Comparison of ENCODE assay signal across 8 mouse cellular contexts in the genomic region with DNA sequence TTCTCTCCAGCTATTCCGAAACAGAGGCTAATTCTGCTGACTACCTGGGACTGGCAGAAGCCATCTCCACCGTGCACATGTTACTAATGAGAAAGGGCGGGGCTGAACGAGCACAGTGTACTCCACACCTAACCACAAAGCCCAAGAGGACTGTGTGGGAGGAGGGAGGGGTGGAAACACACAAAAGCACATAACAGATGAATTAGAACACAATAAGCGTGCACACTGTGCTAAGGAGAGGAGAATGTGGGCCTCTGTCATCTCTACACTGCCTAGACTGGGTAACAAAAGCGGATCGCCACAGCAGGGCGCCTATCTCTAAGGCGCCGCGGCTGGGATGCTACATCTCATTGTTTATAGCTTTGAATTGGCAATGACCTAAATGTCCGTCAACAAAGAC. TPM values are rescaled to one million over a fixed set of nuclear protein-coding genes. Genes with fewer than 3 reads are reported as not detected.
DNase-seq lines count a peak whose midpoint lies in the region; ATAC-seq and TF ChIP-seq lines count a peak whose summit lies in the region.

No protein-coding gene starts in this region.

- TF ChIP-seq POLR2A in ES-Bruce4 (IDR thresholded peaks at IDR 0.05; ENCODE audit: insufficient read depth, low read length) = no peak

- H3K27ac ChIP-seq in ES-Bruce4 (ENCODE audit: insufficient read depth, low read length) = no peak overlapping the region
- H3K27ac ChIP-seq in forebrain, embryonic 15.5 days (replicated peaks) = no peak overlapping the region
- H3K27ac ChIP-seq in midbrain, embryonic 16.5 days (ENCODE audit: low read length) = peak overlapping the region; percentile 82
- H3K27ac ChIP-seq in liver, embryonic 11.5 days (ENCODE audit: low read depth, low read length) = no peak overlapping the region

- H3K4me3 ChIP-seq in ES-Bruce4 (ENCODE audit: low read depth, low read length) = no peak overlapping the region
- H3K4me3 ChIP-seq in forebrain, embryonic 15.5 days = no peak overlapping the region
- H3K4me3 ChIP-seq in midbrain, embryonic 16.5 days (ENCODE audit: low read depth, low read length) = no peak overlapping the region
- H3K4me3 ChIP-seq in liver, embryonic 11.5 days (ENCODE audit: low read depth, low read length) = no peak overlapping the region

- no peak overlapping the region for H3K4me2 ChIP-seq in forebrain, embryonic 15.5 days (replicated peaks)
- H3K4me2 ChIP-seq in midbrain, embryonic 16.5 days (ENCODE audit: low read length) = peak overlapping the region; percentile 17
- H3K4me2 ChIP-seq in liver, embryonic 11.5 days = no peak overlapping the region

- TF ChIP-seq EP300 in ES-Bruce4 (IDR thresholded peaks at IDR 0.05; ENCODE audit: insufficient read depth, low read depth, low read length) = peak; percentile 38; the same call in 1 of the 2 replicates

- H3K9me3 ChIP-seq in ES-Bruce4 (replicated peaks; ENCODE audit: control insufficient read depth, insufficient read depth, low read length, poor library complexity, severe bottlenecking) = no peaks in the 10 kb centered on the region
- H3K9me3 ChIP-seq in forebrain, embryonic 15.5 days = no peaks in the 10 kb centered on the region
- H3K9me3 ChIP-seq in midbrain, embryonic 16.5 days (replicated peaks; ENCODE audit: control insufficient read depth, low read length, poor library complexity, severe bottlenecking) = no peaks in the 10 kb centered on the region
- H3K9me3 ChIP-seq in liver, embryonic 11.5 days (ENCODE audit: control insufficient read depth, low read length) = no peaks in the 10 kb centered on the region

- peak; percentile 64 for DNase-seq in CD4-positive, CD25-positive, alpha-beta regulatory T cell, adult 2 months (ENCODE audit: low read depth, low spot score)
- DNase-seq in heart, postnatal 14 days = no peak
- no peak for DNase-seq in right cerebral cortex, postnatal 10 days (ENCODE audit: low spot score in 2 of 2)
- no peak for DNase-seq in adrenal gland, adult 8-10 months
- DNase-seq in liver, embryonic 11.5 days (ENCODE audit: low spot score) = no peak

- H3K4me1 ChIP-seq in ES-Bruce4 (ENCODE audit: control insufficient read depth, insufficient read depth, low read length) = no peaks in the 10 kb centered on the region
- H3K4me1 ChIP-seq in forebrain, embryonic 15.5 days = peaks cover 12% of the 10 kb centered on the region
- peaks cover 19% of the 10 kb centered on the region for H3K4me1 ChIP-seq in midbrain, embryonic 16.5 days (ENCODE audit: control insufficient read depth, insufficient read depth, low read length)
- H3K4me1 ChIP-seq in liver, embryonic 11.5 days (replicated peaks; ENCODE audit: control insufficient read depth, insufficient read depth, low read length) = no peaks in the 10 kb centered on the region; the same call in 1 of the 2 replicates

- H3K9ac ChIP-seq in ES-Bruce4 (ENCODE audit: low read depth, poor library complexity, severe bottlenecking) = no peak overlapping the region
- no peak overlapping the region for H3K9ac ChIP-seq in forebrain, embryonic 15.5 days (replicated peaks)
- H3K9ac ChIP-seq in midbrain, embryonic 16.5 days (ENCODE audit: low read depth, low read length) = peak overlapping the region; percentile 31; the same call in 1 of the 2 replicates
- H3K9ac ChIP-seq in liver, embryonic 11.5 days (ENCODE audit: low read depth, low read length) = no peak overlapping the region

- ATAC-seq in forebrain, embryonic 15.5 days (replicated peaks) = peak; percentile 77
- peak; percentile 87 for ATAC-seq in midbrain, embryonic 16.5 days
- no peak for ATAC-seq in liver, embryonic 11.5 days (replicated peaks; ENCODE audit: low FRiP score)

- WGBS in forebrain, embryonic 15.5 days = 26% methylated on average over 12 of the region's 12 CpGs
- 13% methylated on average over 12 of the region's 12 CpGs for WGBS in midbrain, embryonic 16.5 days
- WGBS in liver, embryonic 11.5 days = 65% methylated on average over 12 of the region's 12 CpGs

- intact Hi-C loops in heart, postnatal 14 days (cut with DNase I) = no loop called here

- no peaks in the 10 kb centered on the region for H3K36me3 ChIP-seq in ES-Bruce4 (ENCODE audit: control insufficient read depth, insufficient read depth, low read length, poor library complexity, severe bottlenecking)
- no peaks in the 10 kb centered on the region for H3K36me3 ChIP-seq in forebrain, embryonic 15.5 days
- no peaks in the 10 kb centered on the region; the same call in 1 of the 2 replicates for H3K36me3 ChIP-seq in midbrain, embryonic 16.5 days (ENCODE audit: control insufficient read depth, insufficient read depth, low read length)
- H3K36me3 ChIP-seq in liver, embryonic 11.5 days (ENCODE audit: control insufficient read depth, insufficient read depth, low read length) = no peaks in the 10 kb centered on the region

- no peaks in the 10 kb centered on the region for H3K27me3 ChIP-seq in ES-Bruce4 (ENCODE audit: control insufficient read depth, insufficient read depth, low read length, poor library complexity, severe bottlenecking)
- no peaks in the 10 kb centered on the region for H3K27me3 ChIP-seq in forebrain, embryonic 15.5 days
- H3K27me3 ChIP-seq in midbrain, embryonic 16.5 days (ENCODE audit: control insufficient read depth, insufficient read depth, low read depth, low read length) = no peaks in the 10 kb centered on the region
- H3K27me3 ChIP-seq in liver, embryonic 11.5 days (replicated peaks; ENCODE audit: control insufficient read depth, insufficient read depth, low read length) = no peaks in the 10 kb centered on the region

- TF ChIP-seq CTCF in ES-Bruce4 (IDR thresholded peaks at IDR 0.05; ENCODE audit: low read depth, low read length) = no peak

RNA-seq across cellular contexts. Expression of gene Epb41l4b, which starts 51.9 kb away (rescaled TPM):
- 14.4 and 16.9 TPM in 2 replicates for polyA plus RNA-seq in ES-Bruce4 (2011; ENCODE audit: insufficient read depth, insufficient read length, low read depth, missing spikeins)
- 0.69 and 0.77 TPM in 2 replicates for polyA plus RNA-seq in forebrain, embryonic 15.5 days (2015; fragmentation: Nextera tagmentation; extraction: Ambion mirVana)
- 3.1 and 4.3 TPM in 2 replicates for polyA plus RNA-seq in midbrain, embryonic 16.5 days (2015; fragmentation: Nextera tagmentation; extraction: Ambion mirVana)
- total RNA-seq in heart, postnatal 14 days (2021) = 1 to 10 TPM; 4.3 to 4.9 TPM
- 1 to 10 TPM; 1.9 to 3.5 (median 2.6) TPM for total RNA-seq in adrenal gland, adult 8-10 months (2022)
- polyA plus RNA-seq in liver, embryonic 11.5 days (2014; fragmentation: Nextera tagmentation; extraction: Ambion mirVana) = 2.1 and 2.3 TPM in 2 replicates
